Mouse (Mus musculus): Measurements from ENCODE around the gene Alox15. TPM values are rescaled to one million over a fixed set of nuclear protein-coding genes. Genes with fewer than 3 reads are reported as not detected.

Gene Alox15
- polyA plus RNA-seq, 1 experiment from 2014 or later = 0.56 TPM

- DNase-seq (no peak), ATAC-seq (no peak; the same call in 1 of the 2 replicates)
- Histone ChIP-seq H3K4me2 (ENCODE audit: low read depth, low read length) (no peak overlapping the region), H3K9ac (replicated peaks) (no peak overlapping the region), H3K9me3 (ENCODE audit: low read length) (no peaks in the 10 kb centered on the region), H3K27me3 (ENCODE audit: insufficient read depth, low read length) (no peaks in the 10 kb centered on the region), H3K4me3 (ENCODE audit: low read depth, low read length) (no peak overlapping the region), H3K27ac (ENCODE audit: low read depth) (no peak overlapping the region), H3K36me3 (replicated peaks; ENCODE audit: insufficient read depth, low read length) (no peaks in the 10 kb centered on the region), H3K4me1 (ENCODE audit: insufficient read depth) (peaks cover 4% of the 10 kb centered on the region)
- TF ChIP-seq EP300 (IDR thresholded peaks at IDR 0.05; ENCODE audit: low read depth) (peak; percentile 74), CTCF (IDR thresholded peaks at IDR 0.05; ENCODE audit: low read depth) (no peak)
- WGBS (ENCODE audit: insufficient replicate concordance) = 54% methylated on average over 4 of the region's 4 CpGs
Observed at GRCm38 (mm10) chr11:70302293-70302692, 49.5 kb downstream of the Alox15 start.

- Histone ChIP-seq H3K4me3 (ENCODE audit: low read depth, low read length) (no peak overlapping the region), H3K9ac (replicated peaks) (no peak overlapping the region), H3K27ac (ENCODE audit: low read depth) (0 out of 2 replicates have a peak overlapping the region, but pooled peaks have one; percentile 11), H3K27me3 (ENCODE audit: insufficient read depth, low read length) (no peaks in the 10 kb centered on the region), H3K9me3 (ENCODE audit: low read length) (no peaks in the 10 kb centered on the region), H3K4me2 (ENCODE audit: low read depth, low read length) (no peak overlapping the region; the same call in 1 of the 2 replicates), H3K36me3 (replicated peaks; ENCODE audit: insufficient read depth, low read length) (no peaks in the 10 kb centered on the region), H3K4me1 (ENCODE audit: insufficient read depth) (no peaks in the 10 kb centered on the region)
- no peak for TF ChIP-seq EP300 (IDR thresholded peaks at IDR 0.05; ENCODE audit: low read depth)
- TF ChIP-seq CTCF (IDR thresholded peaks at IDR 0.05; ENCODE audit: low read depth) = no peak
- WGBS (ENCODE audit: insufficient replicate concordance) = 18% methylated on average over 12 of the region's 12 CpGs
- DNase-seq = no peak
- ATAC-seq = no peak
Observed at GRCm38 (mm10) chr11:70297836-70298454, 53.9 kb downstream of the Alox15 start.

GRCm38 (mm10) chr11:70297405-70297804, 54.4 kb downstream of the Alox15 start:
- Histone ChIP-seq H3K9ac (replicated peaks) (no peak overlapping the region), H3K9me3 (ENCODE audit: low read length) (no peaks in the 10 kb centered on the region), H3K27me3 (ENCODE audit: insufficient read depth, low read length) (no peaks in the 10 kb centered on the region), H3K4me3 (ENCODE audit: low read depth, low read length) (no peak overlapping the region), H3K27ac (ENCODE audit: low read depth) (no peak overlapping the region), H3K4me2 (ENCODE audit: low read depth, low read length) (no peak overlapping the region), H3K4me1 (ENCODE audit: insufficient read depth) (no peaks in the 10 kb centered on the region), H3K36me3 (replicated peaks; ENCODE audit: insufficient read depth, low read length) (no peaks in the 10 kb centered on the region)
- TF ChIP-seq CTCF (IDR thresholded peaks at IDR 0.05; ENCODE audit: low read depth) = no peak
- TF ChIP-seq EP300 (IDR thresholded peaks at IDR 0.05; ENCODE audit: low read depth) = no peak
- ATAC-seq (no peak), DNase-seq (no peak)
- 29% methylated on average over 4 of the region's 4 CpGs for WGBS (ENCODE audit: insufficient replicate concordance)

Other genes with a start within 250 kb of the Alox15 start
- gene Mgl2, start 221.7 kb downstream of the Alox15 start, polyA plus RNA-seq (2015; fragmentation: Nextera tagmentation; extraction: Ambion mirVana) = 1.5 TPM in 2 replicates
- gene Clec10a, start 195.8 kb downstream of the Alox15 start, polyA plus RNA-seq (2015; fragmentation: Nextera tagmentation; extraction: Ambion mirVana) = 0.46 and 0.81 TPM in 2 replicates
- 1.4 and 1.8 TPM in 2 replicates for gene Slc16a11, start 139.3 kb downstream of the Alox15 start, polyA plus RNA-seq (2015; fragmentation: Nextera tagmentation; extraction: Ambion mirVana)
- 1.3 and 1.9 TPM in 2 replicates for gene Slc16a13, start 131.0 kb downstream of the Alox15 start, polyA plus RNA-seq (2015; fragmentation: Nextera tagmentation; extraction: Ambion mirVana)
- 1.4 and 1.8 TPM in 2 replicates for gene Bcl6b, start 122.2 kb downstream of the Alox15 start, polyA plus RNA-seq (2015; fragmentation: Nextera tagmentation; extraction: Ambion mirVana)
- 48.9 and 55.2 TPM in 2 replicates for gene 0610010K14Rik, start 114.1 kb downstream of the Alox15 start, polyA plus RNA-seq (2015; fragmentation: Nextera tagmentation; extraction: Ambion mirVana)
- gene Gm21988, start 112.2 kb downstream of the Alox15 start, polyA plus RNA-seq (2015; fragmentation: Nextera tagmentation; extraction: Ambion mirVana) = 5.4 and 5.8 TPM in 2 replicates
- gene Rnasek, start 112.2 kb downstream of the Alox15 start, polyA plus RNA-seq (2015; fragmentation: Nextera tagmentation; extraction: Ambion mirVana) = 241 TPM in 2 replicates
- gene Alox12, start 96.7 kb downstream of the Alox15 start, polyA plus RNA-seq (2015; fragmentation: Nextera tagmentation; extraction: Ambion mirVana) = 17.8 and 20.0 TPM in 2 replicates
- 0.08 TPM in 1 of 2 replicates, not detected in the other for gene Alox12e, start 29.4 kb downstream of the Alox15 start, polyA plus RNA-seq (2015; fragmentation: Nextera tagmentation; extraction: Ambion mirVana)
- gene Pelp1, start 58.0 kb upstream of the Alox15 start, polyA plus RNA-seq (2015; fragmentation: Nextera tagmentation; extraction: Ambion mirVana) = 6.1 and 6.4 TPM in 2 replicates
- gene Arrb2, start 80.6 kb upstream of the Alox15 start, polyA plus RNA-seq (2015; fragmentation: Nextera tagmentation; extraction: Ambion mirVana) = 20.0 and 21.8 TPM in 2 replicates
- 14.3 and 15.1 TPM in 2 replicates for gene Med11, start 99.9 kb upstream of the Alox15 start, polyA plus RNA-seq (2015; fragmentation: Nextera tagmentation; extraction: Ambion mirVana)
- 0.59 and 0.70 TPM in 2 replicates for gene Zmynd15, start 107.4 kb upstream of the Alox15 start, polyA plus RNA-seq (2015; fragmentation: Nextera tagmentation; extraction: Ambion mirVana)
- 9.2 and 9.4 TPM in 2 replicates for gene Cxcl16, start 108.0 kb upstream of the Alox15 start, polyA plus RNA-seq (2015; fragmentation: Nextera tagmentation; extraction: Ambion mirVana)
- 1.7 and 2.8 TPM in 2 replicates for gene Tm4sf5, start 153.2 kb upstream of the Alox15 start, polyA plus RNA-seq (2015; fragmentation: Nextera tagmentation; extraction: Ambion mirVana)
- gene Vmo1, start 162.6 kb upstream of the Alox15 start, polyA plus RNA-seq (2015; fragmentation: Nextera tagmentation; extraction: Ambion mirVana) = 1.0 and 1.4 TPM in 2 replicates
- gene Gltpd2, start 167.2 kb upstream of the Alox15 start, polyA plus RNA-seq (2015; fragmentation: Nextera tagmentation; extraction: Ambion mirVana) = 28.0 and 30.8 TPM in 2 replicates
- 317 and 325 TPM in 2 replicates for gene Psmb6, start 173.3 kb upstream of the Alox15 start, polyA plus RNA-seq (2015; fragmentation: Nextera tagmentation; extraction: Ambion mirVana)
- not detected in 2 replicates for gene Gm40193, start 180.9 kb upstream of the Alox15 start, polyA plus RNA-seq (2015; fragmentation: Nextera tagmentation; extraction: Ambion mirVana)
- gene Pld2, start 188.0 kb upstream of the Alox15 start, polyA plus RNA-seq (2015; fragmentation: Nextera tagmentation; extraction: Ambion mirVana) = 1.6 and 1.8 TPM in 2 replicates
- gene Mink1, start 210.8 kb upstream of the Alox15 start, polyA plus RNA-seq (2015; fragmentation: Nextera tagmentation; extraction: Ambion mirVana) = 3.7 and 3.9 TPM in 2 replicates

Data from liver, postnatal 0 days (tissue).